Mouse (Mus musculus) ovary, postnatal 14 days (tissue): Measurements from ENCODE around the gene Shc2.

Experiments used
- DNase-seq: peaks from one replicate; pipeline ENCODE4 v3.0.0; 2022; ENCODE audit warnings: low spot score

Shc2 gene

DNA sequence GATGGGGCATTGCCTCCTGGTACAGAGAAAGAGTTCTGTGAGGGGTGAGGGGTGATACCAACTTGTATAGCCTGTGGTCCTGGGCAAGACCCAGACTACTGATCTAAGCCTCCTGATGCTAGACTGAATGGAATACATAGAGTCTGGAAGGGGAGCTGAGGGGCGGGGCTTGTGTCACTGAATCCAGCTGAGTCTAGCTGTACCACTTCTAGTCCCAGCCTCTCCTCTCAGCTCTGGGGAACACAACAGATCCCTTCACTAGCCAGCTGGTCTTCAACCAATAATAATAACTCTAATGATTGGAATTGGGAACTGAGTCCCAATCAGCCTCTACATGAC lies 23.4 kb downstream of the Shc2 start:
- DNase-seq, result no peak

DNA sequence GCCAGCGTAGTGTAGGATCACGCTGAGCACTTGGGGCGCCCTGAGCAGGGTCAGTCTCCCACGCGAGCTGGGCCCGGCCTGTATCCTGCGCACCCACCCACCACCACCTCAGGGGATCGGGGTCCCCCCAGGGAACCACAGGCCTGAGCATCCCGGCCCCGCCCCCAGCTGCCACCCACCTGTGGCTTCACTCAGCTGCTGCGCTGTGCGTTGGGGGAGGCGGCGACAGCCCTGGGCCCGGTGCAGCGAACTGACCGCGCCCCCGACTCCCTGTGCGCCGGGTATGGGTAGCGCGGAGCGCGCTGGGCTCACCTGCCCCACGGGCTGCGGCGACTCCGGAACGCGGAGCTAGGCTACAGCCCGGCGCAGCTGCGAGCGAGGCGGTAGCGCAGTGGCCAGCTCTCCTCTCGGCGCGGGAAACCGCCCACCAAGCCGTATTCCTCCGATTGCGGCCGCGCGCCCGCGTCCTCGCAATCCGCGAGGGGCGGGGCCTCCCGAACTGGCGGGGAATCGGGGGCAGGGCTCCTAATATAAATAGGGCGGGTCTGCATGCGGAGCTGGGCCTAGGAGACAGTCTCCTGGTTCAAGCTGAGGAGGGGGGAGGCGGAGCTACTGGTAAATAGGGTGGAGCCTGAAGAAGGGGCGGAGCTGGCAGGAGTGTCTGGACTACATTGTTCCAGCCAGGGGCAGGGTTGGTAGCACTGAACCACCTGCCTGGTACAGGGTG lies 24.0 kb downstream of the Shc2 start, which contains the start of gene C2cd4c:
Gene C2cd4c, minus strand, starts transcription at position 448 of the 727 bp plus-strand sequence.
- DNase-seq, result peak; percentile 44

DNA sequence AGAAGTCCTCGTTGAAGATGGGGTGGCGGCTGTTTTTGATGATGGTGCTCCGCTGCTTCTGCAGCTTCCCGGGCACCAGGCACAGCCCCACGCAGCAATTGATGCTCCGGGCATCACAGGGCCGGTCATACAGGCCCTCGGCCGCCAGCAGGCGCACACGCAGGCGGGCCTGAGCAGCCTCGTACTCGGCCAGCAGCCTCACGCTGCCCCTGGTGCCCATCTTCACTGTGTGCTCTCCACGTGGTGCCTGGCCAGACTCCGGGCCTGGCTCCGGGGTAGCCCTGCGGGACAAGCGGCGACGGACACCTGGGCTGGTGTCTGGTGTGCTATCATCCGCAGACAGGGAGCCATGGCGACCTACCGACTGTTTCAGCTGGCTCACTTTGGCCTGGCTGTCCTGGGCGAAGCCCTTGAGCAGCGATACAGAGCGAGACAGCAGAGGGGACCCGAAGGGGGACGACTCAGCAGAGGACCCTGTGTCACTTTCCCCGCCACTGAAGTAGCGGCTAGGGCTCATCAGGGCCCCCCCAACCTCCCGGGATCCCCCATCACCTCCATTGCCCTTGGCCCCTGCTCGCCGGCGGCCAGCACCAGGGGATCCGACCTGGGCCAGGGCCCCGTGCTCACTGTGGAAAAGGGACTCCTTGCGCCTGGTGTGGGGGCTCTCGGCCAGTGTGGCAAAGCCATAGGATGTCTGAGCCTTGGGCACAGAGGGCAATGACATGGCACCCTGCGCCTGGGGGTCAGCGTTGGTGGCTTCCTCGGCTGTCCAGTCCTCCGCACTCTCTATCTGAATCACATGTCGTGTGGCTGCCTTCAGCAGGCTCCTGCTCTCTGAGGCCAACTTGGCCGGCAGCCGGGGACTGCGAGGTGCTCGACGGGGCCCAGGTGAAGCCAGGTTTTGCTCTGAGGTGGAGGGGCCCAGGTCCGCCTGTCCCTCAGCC lies 25.3 kb downstream of the Shc2 start:
- no peak for DNase-seq

DNA sequence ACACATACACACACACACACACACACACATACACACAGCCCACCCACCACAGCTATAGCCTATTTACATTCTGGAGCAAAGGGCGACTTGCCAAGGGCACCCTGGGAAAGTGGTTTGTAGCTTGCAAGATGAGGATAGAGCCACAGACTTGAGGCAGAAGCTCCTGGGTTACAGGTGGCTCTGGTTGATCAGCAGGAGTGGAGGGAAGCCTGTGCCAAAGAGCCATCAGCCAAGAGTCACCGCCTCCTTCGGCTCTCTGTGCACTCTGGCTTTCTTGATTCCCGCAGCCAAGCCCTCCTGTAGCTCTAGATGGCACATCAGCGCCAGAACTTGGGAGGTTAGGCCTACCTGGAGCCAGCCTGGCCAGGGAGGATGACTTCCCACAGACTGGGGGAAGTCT lies 26.4 kb downstream of the Shc2 start:
- no peak for DNase-seq

DNA sequence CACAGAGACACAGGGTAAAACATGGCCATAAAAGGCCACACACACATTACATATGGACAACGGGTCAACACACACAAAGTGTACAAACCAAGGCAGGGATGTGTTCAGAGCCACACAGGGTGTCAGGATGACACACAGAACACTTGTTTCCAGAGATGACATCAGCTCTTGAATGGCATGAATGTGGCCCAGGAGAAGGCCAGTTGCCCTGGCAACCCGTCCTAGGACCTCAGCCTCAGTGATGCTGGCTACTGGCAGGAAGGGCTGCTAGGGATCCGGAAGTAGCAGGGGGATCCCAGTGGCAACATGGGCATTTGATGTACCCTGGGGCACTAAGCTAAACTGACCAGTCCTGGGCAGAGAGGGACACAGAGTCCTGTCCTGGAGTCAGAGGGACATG lies 28.4 kb downstream of the Shc2 start:
- DNase-seq, result no peak

DNA sequence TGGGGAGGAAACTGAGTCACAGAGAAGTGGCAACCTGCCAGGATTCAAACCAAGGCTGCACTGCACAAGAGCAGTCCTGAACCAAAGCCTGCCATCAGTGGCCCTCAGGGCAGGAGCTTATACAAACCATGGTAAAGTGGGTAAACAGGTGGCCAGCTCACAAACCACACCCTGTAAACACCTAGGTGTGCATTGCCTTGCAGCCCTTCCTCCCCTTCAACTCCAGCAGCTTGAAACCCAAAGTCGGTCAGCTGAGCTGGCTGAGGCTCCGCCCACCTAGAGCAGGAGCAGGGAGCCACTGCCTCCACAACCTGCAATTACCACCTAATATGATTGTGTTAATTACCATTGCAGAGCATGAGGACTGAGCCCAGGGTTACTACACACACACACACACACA lies 29.8 kb downstream of the Shc2 start:
- no peak for DNase-seq

DNA sequence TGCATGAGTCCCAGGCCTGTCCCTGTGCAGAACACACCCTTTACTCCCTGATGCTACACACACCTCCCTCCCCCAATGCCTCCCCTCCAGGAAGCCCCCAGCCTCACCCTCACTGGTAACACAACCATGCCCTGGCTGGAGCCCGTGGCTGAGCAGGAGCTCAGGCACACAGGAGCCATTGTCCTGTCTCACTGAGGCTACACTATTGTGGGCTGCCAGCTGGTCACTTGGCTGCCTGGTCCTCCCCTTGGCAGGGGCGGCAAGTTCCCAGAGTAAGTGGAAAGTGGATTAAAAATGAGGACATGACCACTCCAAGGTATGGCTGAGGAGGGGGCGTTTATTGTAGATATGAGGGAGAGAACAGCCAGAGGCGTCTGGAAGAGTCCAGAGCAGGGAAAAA lies 31.2 kb downstream of the Shc2 start:
- no peak for DNase-seq

DNA sequence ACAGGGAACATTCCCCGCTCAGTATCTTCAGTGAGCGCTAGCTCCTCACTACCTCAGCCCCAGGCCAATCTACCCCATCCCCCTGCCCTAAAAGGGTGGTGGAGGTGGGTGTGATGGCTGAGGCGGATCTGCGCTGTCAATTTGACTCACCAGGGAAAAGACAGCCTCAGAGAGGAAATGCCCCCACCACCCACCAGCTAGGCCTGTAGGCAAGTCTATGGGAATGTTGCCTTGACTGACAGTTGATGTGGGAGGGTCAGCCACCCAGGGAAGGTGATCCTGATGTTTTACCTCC lies 39.8 kb downstream of the Shc2 start:
- DNase-seq, result no peak

DNA sequence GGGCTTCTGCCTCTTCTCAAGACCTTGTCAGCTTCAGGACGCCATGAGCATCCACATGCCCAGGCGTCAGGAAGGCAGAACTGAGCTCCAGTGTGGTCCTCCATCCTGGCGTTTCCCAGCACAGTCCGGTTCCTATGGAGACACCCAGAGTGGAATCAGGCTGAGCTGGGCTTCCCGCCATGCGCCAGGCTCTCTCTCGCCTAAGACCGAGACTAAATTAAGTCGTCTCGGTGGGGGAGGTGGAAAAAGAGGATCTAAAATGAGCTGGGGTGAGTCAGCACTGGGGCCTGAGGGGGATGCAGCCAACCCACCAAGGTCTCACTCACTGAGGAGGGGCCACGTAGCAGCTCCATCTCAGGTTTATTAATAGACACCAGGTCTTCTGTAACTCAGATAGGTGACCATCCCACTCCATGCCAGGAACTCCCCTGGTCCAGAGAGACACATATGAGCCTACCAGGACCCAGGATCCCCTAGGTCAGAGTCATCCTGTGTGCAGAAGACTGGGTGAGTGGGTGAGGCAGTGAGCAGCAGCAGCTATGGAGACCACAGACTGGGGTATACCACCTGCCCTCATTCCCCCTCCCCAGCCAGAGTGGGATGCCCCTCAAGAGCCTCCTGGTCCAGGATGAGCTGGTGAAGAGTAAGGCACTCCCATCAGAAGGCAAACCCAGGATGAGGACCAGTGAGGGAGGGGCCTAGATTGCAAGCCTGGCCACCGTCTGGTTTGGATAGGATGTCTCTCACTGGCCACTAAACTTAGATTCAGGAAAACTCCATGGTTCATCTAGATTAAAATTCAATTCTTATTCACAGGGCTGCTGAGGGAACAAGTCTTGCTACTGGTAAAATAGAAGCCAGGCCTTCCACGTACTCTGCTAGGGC lies 40.4 kb downstream of the Shc2 start:
- no peak for DNase-seq

DNA sequence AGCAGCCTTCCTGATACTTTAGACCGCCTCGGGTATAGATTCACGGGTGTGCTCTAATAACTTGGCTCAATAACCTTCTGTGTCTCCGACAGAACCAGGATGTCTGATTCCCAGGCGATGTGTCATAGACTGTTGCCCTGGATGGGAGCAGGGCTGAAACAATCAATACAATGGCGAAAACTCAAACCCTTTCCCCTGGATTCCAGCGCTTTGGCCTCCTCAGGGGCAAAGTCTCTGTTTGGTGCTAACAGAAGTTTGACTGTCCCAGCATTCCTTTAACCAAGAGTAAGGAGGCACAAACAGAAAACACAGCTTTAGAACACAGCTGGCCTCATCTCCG lies 42.2 kb downstream of the Shc2 start:
- DNase-seq, result no peak

DNA sequence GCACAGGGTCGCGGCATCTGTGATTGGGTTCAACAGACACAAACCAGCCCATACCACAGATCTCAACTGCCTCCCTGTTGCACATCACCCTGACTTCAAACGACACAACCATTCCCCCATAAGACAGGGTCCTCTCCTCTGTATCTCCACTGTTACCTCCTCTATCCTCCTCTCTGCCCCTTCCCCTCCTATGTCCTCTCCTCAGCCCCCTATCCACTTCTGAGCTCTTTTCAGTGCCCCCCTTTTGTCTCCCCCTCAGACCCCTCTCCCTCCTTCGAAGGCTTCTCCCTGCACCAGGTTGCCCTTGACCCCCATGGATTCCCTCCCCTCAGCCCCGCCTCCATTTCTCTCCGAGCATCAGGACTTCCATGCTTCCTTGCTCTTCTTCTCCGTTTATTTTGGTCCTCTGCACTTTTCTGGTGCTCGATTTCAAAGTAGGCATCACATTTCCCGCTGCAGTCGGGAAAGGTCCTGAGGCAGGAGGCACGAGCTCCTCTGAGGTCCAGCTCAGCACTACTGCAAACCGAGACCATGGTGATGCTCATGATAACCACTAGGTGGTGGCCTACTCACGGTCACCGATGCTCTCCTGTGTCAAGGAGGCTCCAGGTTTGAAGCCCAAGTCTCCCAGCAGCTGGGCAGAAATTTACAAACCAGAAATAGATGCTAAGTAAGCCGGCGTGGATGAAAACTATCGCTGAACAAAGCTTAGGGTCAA lies 42.7 kb downstream of the Shc2 start:
- peak; percentile 37 for DNase-seq

DNA sequence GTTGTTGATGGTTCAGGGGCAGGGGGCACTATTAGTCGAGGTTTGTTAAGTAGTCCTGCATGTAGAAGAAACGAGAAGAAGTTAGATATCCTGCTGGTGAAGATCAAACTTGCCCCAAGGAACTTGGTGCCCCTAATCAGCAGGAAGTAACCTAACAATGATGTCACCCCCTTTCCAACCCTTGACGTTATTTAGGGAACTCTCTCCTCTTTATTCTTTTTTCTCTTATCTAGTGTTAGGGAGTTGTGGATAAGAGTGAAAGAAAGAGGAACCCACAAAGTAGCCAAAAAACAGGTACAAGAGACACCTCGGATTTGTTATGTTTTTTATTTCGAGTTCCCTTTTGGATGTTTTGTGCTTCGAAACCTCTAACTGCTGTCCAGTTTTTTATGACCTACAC lies 43.6 kb downstream of the Shc2 start:
- no peak for DNase-seq

DNA sequence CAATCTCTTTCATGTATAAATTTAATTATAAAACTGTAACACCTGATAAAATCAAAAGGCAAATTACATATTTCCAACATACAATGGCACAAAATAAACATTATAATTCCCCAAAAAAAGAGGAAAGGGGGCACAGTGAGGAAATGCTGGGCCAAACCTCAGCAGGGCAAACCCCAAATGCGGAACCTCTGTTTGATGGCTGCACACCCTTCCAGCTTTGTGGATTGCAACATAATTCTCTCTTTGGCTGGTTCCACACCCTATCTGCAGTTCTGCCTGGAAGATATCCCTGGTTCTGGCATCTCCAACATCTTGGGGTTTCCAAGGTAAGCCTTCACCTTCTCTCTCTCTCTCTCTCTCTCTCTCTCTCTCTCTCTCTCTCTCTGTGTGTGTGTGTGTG lies 47.0 kb downstream of the Shc2 start:
- no peak for DNase-seq

DNA sequence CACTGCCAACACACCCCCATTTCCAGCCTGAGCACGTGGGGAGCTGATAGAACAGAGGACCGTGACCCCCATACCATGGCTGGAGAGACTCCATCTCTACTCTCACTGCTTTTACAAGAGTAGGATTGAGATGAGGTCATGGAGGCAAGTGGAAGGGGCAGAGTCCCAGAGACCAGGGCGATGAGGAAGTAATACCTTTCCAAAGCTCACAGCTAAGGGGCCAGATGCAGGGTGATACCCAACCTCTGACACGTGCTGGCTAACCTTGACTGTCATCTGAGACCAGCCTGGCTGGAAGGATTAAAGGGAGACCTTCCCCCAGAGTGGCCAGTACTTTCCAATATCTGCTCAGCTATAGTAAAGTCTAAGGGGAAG lies 50.0 kb downstream of the Shc2 start:
- DNase-seq, result no peak

DNA sequence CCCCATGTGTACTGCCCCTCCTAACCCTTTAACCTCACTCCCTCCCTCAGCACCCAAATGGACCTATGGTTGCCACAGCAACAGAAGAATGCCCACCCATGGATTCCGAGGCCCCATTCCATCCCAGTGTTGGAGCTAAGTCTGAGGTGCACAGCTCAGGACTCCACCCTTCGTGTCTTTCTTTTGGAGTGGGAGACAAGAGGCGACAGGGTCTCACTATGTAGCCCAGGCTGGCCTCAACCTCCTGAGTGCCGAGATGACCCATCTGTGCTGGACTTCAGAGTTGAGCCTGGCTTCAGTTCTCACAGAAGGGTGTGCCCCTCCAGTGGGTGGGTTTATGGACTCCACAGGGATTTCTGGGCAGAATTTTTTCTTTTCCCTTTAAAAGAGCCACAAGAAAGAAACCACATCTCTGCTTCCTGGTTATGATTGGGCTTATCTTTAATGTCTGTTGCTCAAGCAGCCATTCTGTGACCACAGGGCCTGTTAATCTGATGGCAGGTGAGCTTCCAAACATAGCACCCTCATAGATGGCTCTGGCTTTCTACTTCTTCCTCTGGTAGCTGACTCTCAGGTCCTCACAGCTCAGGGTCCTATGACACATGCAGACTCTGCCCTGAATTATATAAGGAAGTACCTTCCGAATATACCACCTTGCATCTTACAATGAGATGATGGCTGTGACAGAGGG lies 50.5 kb downstream of the Shc2 start, which contains the start of gene Theg:
Gene Theg, minus strand, starts transcription at position 271 of the 691 bp plus-strand sequence.
- DNase-seq, result no peak

DNA sequence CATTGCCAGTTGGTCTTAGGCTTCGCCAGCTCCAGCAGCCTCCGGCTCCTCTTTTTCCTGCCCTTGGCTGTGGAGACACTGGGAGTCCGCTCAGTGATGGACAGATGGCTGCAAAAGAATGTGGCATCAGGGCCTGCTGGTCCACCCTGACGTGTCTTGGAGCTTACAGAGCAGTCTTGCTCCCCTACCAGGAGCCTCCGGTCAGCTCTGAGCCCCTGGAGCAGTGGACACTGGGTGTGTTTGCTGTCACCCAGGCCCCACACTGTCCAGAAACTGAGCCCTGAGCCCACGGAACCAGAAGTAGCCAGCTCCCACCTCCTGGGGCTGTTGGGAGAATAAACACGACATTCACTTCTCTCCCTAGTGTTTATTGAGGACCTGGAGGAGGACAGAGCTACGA lies 51.5 kb downstream of the Shc2 start:
- DNase-seq, result no peak

DNA sequence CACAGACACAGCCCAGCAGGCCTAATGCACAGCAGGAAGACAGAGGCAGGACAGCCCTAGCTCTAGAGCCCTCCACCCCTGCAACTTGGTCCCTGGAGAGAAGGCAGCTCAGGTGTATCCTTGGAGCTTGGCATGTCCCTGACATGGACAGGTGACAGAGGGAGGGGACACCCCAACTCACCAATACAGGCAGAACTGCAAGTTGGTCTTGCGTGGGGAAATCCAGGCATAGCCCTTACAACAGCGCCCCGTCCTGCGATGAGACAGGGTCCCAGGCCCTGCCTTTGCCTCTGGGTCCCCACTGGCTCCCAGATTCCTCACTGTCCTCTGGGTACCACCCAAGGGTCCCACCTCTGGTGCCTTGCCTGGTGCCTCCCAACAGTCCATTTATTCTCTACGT lies 52.0 kb downstream of the Shc2 start:
- DNase-seq, result no peak

DNA sequence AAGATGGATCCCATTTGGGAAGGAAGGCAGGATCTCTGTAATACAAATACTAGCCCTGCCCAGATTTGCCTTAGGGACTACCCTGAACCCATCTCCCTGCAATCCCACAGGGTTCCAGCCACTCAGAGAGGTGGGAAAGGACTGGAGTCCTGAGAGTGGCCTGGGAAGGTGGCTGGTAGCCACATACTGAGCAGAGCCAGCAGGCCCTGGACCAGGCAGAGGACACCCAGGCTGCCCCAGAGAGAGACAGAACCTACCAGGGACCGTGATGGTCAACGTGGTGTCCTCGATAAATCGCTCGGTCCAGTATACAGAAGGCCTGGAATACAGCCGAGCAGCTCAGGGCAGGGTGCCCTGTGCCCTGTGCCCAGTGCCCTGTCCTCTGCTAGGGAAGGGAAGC lies 52.6 kb downstream of the Shc2 start:
- DNase-seq, result no peak

DNA sequence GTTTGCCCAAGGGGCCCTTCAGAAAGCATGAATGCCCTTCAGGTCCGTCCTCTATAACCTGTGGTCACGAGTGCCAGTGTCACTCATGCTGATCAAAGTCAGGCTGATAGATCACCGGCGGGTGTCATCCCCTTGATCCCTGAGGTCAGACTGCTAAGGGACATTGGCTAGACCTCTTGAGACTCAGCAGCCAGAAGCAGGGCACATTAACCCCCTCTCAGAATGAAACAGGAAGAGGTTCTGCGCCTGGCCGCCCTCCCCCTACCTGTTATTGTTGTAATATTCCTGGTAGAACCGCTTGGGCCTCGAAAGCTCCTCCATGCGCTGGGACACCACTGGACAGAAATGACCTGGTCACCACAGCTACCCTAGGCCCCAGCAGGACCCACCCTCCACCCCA lies 53.3 kb downstream of the Shc2 start:
- no peak for DNase-seq

DNA sequence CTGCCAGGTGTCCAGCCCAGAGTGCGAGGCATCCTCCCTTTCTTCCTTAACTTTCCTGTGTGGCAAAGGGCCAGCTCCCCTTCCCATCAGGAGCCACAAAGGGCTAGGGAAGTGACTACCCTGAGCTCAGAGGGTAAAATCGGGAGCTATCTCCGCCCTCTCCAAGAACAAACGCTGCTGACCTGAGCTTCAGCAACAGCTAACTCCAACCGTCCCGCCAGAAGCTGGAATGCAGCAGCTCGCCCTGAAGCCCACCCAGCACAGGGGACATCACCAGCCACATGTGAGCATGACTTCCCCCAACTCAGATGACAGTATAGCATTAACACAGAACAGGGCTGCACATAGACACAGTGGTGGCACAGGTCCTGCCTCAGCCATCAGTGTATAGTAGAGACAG lies 53.7 kb downstream of the Shc2 start:
- no peak for DNase-seq

DNA sequence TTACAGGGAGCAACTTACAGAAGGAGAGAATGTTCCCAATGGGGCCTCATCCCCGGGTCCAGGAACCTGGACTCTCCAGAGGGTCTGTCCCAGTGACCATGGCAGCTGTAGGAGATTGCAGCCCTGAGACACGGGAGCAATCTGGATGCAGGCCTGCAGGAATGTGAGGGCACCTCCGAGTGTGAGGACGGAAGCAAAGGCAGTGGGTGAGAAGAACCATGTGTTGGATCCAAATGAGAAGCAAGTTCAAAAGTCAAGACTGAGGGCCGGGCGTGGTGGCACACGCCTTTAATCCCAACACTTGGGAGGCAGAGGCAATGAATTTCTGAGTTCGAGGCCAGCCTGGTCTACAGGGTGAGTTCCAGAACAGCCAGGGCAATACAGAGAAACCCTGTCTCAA lies 56.2 kb downstream of the Shc2 start:
- DNase-seq, result no peak

DNA sequence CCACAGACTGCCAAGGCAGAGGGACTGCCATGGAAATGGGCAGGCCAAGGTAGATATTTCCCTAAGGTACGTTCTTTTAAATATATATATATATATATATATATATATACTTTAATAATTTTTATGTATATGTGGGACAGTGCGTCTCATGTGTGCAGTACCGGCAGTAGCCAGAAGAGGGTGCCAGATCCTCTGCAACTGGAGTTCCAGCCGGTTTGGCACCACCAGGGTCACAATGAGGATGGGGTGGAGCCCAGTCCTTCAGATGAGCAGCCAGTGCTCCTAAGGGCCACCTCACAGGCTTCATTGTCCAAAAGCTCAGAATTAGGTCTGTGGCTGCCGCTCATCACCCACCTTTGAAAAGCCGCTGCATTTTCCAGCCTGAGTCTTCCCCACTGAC lies 56.9 kb downstream of the Shc2 start:
- peak; percentile 27 for DNase-seq
